Mouse (Mus musculus) heart, adult 2 months (tissue): ENCODE measurements around the gene Cpt1a. TPM values are rescaled to one million over a fixed set of nuclear protein-coding genes. Genes with fewer than 3 reads are reported as not detected.

Experiments used
- DNase-seq, 2 experiments: peaks; one replicate each; pipeline ENCODE4 v3.0.0; 2021
- H3K27ac ChIP-seq: fragments of 200-600 bp; 2 replicates; pipeline ENCODE4 v1.8.1; 2022
- H3K27me3 ChIP-seq: fragments of 200-500 bp; 2 replicates; pipeline ENCODE4 v1.6.1; 2012; ENCODE audit warnings: mild to moderate bottlenecking, low read length, inconsistent platforms, mixed read lengths; ENCODE audit not compliant: control insufficient read depth, insufficient read depth
- H3K36me3 ChIP-seq: fragments of 200-500 bp; 2 replicates; pipeline ENCODE4 v1.6.1; 2012; ENCODE audit warnings: low read length, inconsistent platforms; ENCODE audit not compliant: control insufficient read depth, insufficient read depth
- H3K4me1 ChIP-seq: fragments of 200-500 bp; 2 replicates; pipeline ENCODE4 v1.6.1; 2011; ENCODE audit warnings: low read length; ENCODE audit not compliant: control insufficient read depth, insufficient read depth
- H3K4me3 ChIP-seq: fragments of 200-600 bp; 2 replicates; pipeline ENCODE4 v1.8.1; 2022
- H3K79me2 ChIP-seq: fragments of 200-500 bp; replicated peaks from 2 replicates; pipeline ENCODE4 v1.6.1; 2012; ENCODE audit warnings: mild to moderate bottlenecking, inconsistent platforms, low read length, moderate library complexity, mixed read lengths; ENCODE audit not compliant: control insufficient read depth, insufficient read depth
- H3K9ac ChIP-seq: fragments of 200-500 bp; 2 replicates; pipeline ENCODE4 v1.6.1; 2012; ENCODE audit warnings: low read depth, mild to moderate bottlenecking, control low read depth, inconsistent platforms, low read length, mixed read lengths
- CTCF ChIP-seq: fragments of 200-600 bp; IDR thresholded peaks from 2 replicates; pipeline ENCODE4 v1.8.1; 2022; ENCODE audit warnings: antibody characterized with exemption, mild to moderate bottlenecking, moderate library complexity
- EP300 ChIP-seq: fragments of 200-500 bp; IDR thresholded peaks from 2 replicates; pipeline ENCODE4 v1.6.1; 2011; ENCODE audit warnings: low read depth, low read length, control low read depth; ENCODE audit not compliant: insufficient read depth
- POLR2A ChIP-seq: fragments of 200-500 bp; IDR thresholded peaks from 2 replicates; pipeline ENCODE4 v1.6.1; 2011; ENCODE audit warnings: mild to moderate bottlenecking, low read depth, low read length, control low read depth; ENCODE audit not compliant: insufficient read depth
- WGBS: fragments of 180-500 bp; shearing (Covaris S2); methylation state at CpG from one replicate; pipeline ENCODE4 v1.1.7; 2018; 5-methylcytosine and 5-hydroxymethylcytosine counted together
- intact Hi-C: fragments of 180-260 bp; cut with DNase I; formaldehyde crosslinking; loops from one replicate; pipeline ENCODE4 v1.15.1; 2025
- polyA plus RNA-seq: library from polyadenylated mRNA; depleted of rRNA; stranded (reverse); fragments of >200 nt; gene quantifications from 2 replicates; pipeline ENCODE4 v1.2.3, GENCODE M21; 2012
- total RNA-seq, 2 experiments: library from RNA; stranded (reverse); gene quantifications; 2 replicates each; pipeline ENCODE4 v1.2.3; 2021

Cpt1a gene
- total and polyA plus RNA-seq, 3 experiments: 42.9 to 54.7 (median 44.0) TPM

DNA sequence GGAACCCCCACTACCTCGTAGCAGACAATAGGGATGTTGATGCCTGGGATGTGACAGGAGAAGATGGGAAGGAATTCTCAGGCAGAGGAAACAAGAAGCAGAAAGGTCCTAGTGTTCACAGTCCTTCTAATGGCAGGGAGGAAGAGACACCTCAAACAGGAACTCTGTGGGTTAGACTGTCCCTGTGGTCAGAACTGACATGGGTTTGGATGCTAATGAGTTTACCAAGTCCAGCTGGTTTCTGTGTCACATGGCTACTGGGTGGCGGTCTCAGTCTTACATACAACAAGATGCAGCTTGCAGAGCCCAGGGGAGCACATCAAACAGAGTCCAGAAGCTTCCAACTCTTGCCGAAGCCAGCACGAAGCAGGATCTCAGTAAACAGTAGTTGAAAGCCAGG, 18.1 kb upstream of the Cpt1a start:
- DNase-seq: no peak
- no peaks in the 10 kb centered on the region for H3K36me3 ChIP-seq
- H3K4me3 ChIP-seq: no peak overlapping the region
- H3K27ac ChIP-seq: no peak overlapping the region
- no peaks in the 10 kb centered on the region for H3K4me1 ChIP-seq
- TF ChIP-seq POLR2A: no peak
- no peak for TF ChIP-seq EP300
- no peak for TF ChIP-seq CTCF
- intact Hi-C loops: no loop called here
- WGBS: 71% methylated on average over 4 of the region's 4 CpGs
- no peaks in the 10 kb centered on the region for H3K79me2 ChIP-seq
- H3K9ac ChIP-seq: no peak overlapping the region
- H3K27me3 ChIP-seq: no peaks in the 10 kb centered on the region

DNA sequence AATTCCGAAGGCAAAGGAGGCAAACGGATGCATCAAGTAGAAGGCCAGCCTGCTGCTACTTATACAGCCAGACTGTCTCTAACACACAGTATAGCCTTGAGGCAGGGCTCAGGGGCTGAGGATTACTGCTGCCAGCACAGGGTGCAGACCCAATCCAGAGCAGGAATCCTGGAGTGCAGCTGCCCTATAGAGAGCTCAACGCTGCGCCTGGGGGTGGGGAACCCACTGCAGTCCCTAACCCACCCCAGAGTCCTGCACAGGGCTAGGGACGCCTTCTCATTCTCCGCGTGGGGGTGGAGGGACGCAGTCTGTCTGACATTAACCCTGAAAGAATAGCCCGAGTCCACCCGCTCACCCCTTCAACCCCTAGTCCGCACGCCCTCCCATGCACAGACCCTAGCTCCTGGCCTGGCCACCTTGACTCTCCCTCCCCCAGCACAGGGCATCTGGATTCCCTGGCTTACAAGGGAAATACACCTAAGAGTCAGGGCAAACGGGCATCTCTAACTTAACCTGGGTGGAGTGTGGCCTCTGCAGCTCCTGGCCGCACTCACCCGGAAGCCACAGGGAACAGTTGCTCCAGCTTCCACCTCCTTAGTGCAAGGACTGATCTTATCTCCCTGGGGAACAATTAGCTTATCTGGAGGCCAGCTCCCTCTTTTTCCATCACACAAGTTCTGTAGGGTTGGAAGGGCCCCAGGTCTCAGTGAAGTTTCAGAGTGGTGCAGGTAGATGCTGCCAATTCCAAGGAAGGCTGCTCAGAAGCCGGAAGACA, 14.8 kb upstream of the Cpt1a start:
- no peak overlapping the region for H3K4me3 ChIP-seq
- no peaks in the 10 kb centered on the region for H3K79me2 ChIP-seq
- no peak for TF ChIP-seq EP300
- TF ChIP-seq CTCF: no peak
- no peak for TF ChIP-seq POLR2A
- no peaks in the 10 kb centered on the region for H3K4me1 ChIP-seq
- H3K9ac ChIP-seq: no peak overlapping the region
- H3K36me3 ChIP-seq: no peaks in the 10 kb centered on the region
- no peaks in the 10 kb centered on the region for H3K27me3 ChIP-seq
- H3K27ac ChIP-seq: no peak overlapping the region
- intact Hi-C loops: no loop called here
- no peak for DNase-seq
- WGBS: 51% methylated on average over 16 of the region's 16 CpGs

DNA sequence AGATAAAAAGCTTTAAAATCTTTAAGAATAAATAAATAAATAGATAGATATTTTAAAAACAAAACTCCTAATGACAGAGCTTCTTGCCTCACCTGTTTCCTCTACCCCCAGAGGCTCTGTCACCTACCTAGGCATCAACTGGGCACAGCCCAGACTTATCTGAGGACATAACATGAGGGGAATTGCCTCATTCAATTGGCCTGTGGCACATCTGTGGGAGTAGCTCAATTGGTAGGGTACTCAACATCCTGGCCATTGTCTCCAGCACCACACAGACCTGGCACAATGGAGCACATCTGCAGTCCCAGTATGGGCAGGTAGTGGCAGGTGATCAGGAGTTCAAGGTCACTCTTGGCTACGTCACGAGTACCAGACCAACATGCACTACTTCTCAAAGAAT, 2.8 kb upstream of the Cpt1a start:
- intact Hi-C loops: no loop called here
- no peak for TF ChIP-seq CTCF
- TF ChIP-seq POLR2A: no peak
- no peak for TF ChIP-seq EP300
- Histone ChIP-seq H3K4me3 (no peak overlapping the region), H3K79me2 (no peaks in the 10 kb centered on the region), H3K27me3 (no peaks in the 10 kb centered on the region), H3K4me1 (peaks cover 3% of the 10 kb centered on the region; the same call in 1 of the 2 replicates), H3K36me3 (no peaks in the 10 kb centered on the region), H3K9ac (no peak overlapping the region), H3K27ac (no peak overlapping the region)
- 82% methylated on average over 2 of the region's 2 CpGs for WGBS
- DNase-seq: no peak

- Histone ChIP-seq H3K79me2 (no peaks in the 10 kb centered on the region), H3K9ac (no peak overlapping the region), H3K27me3 (no peaks in the 10 kb centered on the region), H3K4me3 (no peak overlapping the region), H3K27ac (no peak overlapping the region), H3K36me3 (no peaks in the 10 kb centered on the region), H3K4me1 (peaks cover 5% of the 10 kb centered on the region; the same call in 1 of the 2 replicates)
- intact Hi-C loops: loop anchor here (2.0 to 10.0 kb wide), 3 partner anchors 27 to 447 kb away; partner anchors contain the start of genes Kmt5b and Ppp6r3
- no peak for DNase-seq
- 70% methylated on average over 7 of the region's 7 CpGs for WGBS
- TF ChIP-seq EP300: no peak
- no peak for TF ChIP-seq CTCF
- TF ChIP-seq POLR2A: no peak
These were observed 2.0 kb upstream of the Cpt1a start for GRCm38 (mm10) chr19:3320086-3320485.

GRCm38 (mm10) chr19:3320801-3321200, 1.3 kb upstream of the Cpt1a start:
- DNase-seq: no peak
- WGBS: 72% methylated on average over 3 of the region's 3 CpGs

GRCm38 (mm10) chr19:3321617-3322016, 517 bp upstream of the Cpt1a start:
- intact Hi-C loops: loop anchor here (2.0 to 10.0 kb wide), 3 partner anchors 29 to 446 kb away; partner anchors contain the start of genes Kmt5b and Ppp6r3
- peak; percentile 81 to 87 for DNase-seq
- Histone ChIP-seq H3K4me1 (peaks cover 11% of the 10 kb centered on the region), H3K4me3 (peak overlapping the region; percentile 88), H3K27ac (peak overlapping the region; percentile 97), H3K79me2 (no peaks in the 10 kb centered on the region), H3K36me3 (no peaks in the 10 kb centered on the region), H3K9ac (peak overlapping the region; percentile 5), H3K27me3 (no peaks in the 10 kb centered on the region)
- 3% methylated on average over 11 of the region's 11 CpGs for WGBS
- TF ChIP-seq EP300: no peak
- TF ChIP-seq POLR2A: no peak
- peak; percentile 39 for TF ChIP-seq CTCF

More at GRCm38 (mm10) chr19:3320801-3321200, 1.3 kb upstream of the Cpt1a start:
- TF ChIP-seq EP300 (no peak), CTCF (peak; percentile 74)
- Histone ChIP-seq H3K4me3 (no peak overlapping the region), H3K4me1 (peaks cover 6% of the 10 kb centered on the region; the same call in 1 of the 2 replicates), H3K36me3 (no peaks in the 10 kb centered on the region), H3K79me2 (no peaks in the 10 kb centered on the region), H3K9ac (no peak overlapping the region), H3K27ac (no peak overlapping the region), H3K27me3 (no peaks in the 10 kb centered on the region)
- intact Hi-C loops: loop anchor here (2.0 to 10.0 kb wide), 3 partner anchors 28 to 446 kb away; partner anchors contain the start of genes Kmt5b and Ppp6r3
